Comparison of ENCODE assay signal across 20 mouse cellular contexts in the genomic region with DNA sequence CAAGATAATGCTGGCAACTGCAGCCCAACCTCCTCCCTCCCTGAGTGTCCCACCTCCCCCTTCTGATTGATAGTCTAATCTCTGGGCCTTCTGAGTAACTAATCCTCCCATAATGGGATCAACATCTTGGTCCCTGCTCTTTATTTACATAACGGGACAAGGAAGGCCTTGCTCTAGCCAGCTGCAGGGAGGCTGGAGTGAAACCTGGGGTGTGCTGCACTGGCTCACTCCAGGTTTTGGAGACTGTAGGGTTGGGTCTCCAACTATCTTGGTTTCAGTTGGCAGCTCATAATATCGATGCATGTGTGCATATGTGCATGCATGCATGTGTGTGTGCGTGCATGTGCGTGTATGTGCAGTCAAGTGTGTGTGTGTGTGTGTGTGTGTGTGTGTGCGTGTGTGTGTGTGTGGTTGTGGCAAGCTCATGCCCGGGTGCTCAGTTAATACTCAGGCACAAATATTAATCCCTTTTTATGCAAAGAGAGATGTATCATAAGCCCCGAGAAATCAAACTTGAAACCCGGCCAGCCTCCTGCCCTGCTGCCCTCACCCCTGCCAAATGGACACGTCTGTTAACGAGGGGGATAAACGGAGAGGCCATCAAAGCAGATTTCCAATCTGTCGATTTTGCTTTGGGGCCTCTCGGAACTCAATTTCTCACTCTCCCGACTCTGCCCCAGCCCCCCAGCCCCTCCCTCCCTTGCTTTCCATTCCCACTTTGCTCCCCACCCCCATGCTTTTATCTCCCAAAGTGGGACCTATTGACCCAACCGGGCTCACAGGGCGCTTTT.
DNase-seq lines count a peak whose midpoint lies in the region; ATAC-seq and TF ChIP-seq lines count a peak whose summit lies in the region.
"Had no signal": no experiment of that assay in that cellular context is flagged by ENCODE, and none has a peak within 500 bp of the region (broad histone marks: within the 10 kb centered on the region; RNA-seq: fewer than 3 reads in every experiment).

No protein-coding gene starts in this region.

- DNase-seq in cerebellum, postnatal 14 days, result peak; percentile 58 to 69
- no peak for DNase-seq in cerebellum, adult 18-20 months
- DNase-seq in midbrain, embryonic 11.5 days (ENCODE audit: low spot score, missing footprints), result peak; percentile 87
- DNase-seq in retina, postnatal 1 day, result peak; percentile 79
- DNase-seq in adrenal gland, adult (ENCODE audit: inconsistent age in 2 of 2, low spot score in 1 of 2), result no peak
- DNase-seq: adrenal gland, postnatal 10 days; cerebellum, postnatal 36 days; forebrain, postnatal 0 days; liver; thymus, postnatal 25 days had no signal

- 0 out of 2 replicates have a peak, but pooled peaks have one; percentile 10 for ATAC-seq in kidney, embryonic 14.5 days (ENCODE audit: low FRiP score, low TSS enrichment)
- ATAC-seq in kidney, embryonic 15.5 days (replicated peaks; ENCODE audit: low FRiP score), result no peak
- ATAC-seq in midbrain, embryonic 11.5 days (ENCODE audit: low FRiP score), result peak; percentile 81
- no peak for ATAC-seq in intestine, postnatal 0 days
- ATAC-seq: CD4-positive, CD25-positive, alpha-beta regulatory T cell, adult 4 months; forebrain, postnatal 0 days; intestine, embryonic 16.5 days; lung, postnatal 0 days; Patski had no signal

- no peak overlapping the region for H3K27ac ChIP-seq in kidney, embryonic 14.5 days (ENCODE audit: low read depth, low read length)
- no peak overlapping the region for H3K27ac ChIP-seq in kidney, embryonic 15.5 days
- peak overlapping the region; percentile 62 for H3K27ac ChIP-seq in midbrain, embryonic 11.5 days (ENCODE audit: low read depth, low read length)
- H3K27ac ChIP-seq in intestine, postnatal 0 days (ENCODE audit: low read depth, low read length), result no peak overlapping the region
- H3K27ac ChIP-seq: embryonic facial prominence, embryonic 12.5 days; kidney, postnatal 0 days had no signal

- no peak for TF ChIP-seq CTCF in intestine, postnatal 0 days (IDR thresholded peaks at IDR 0.05; ENCODE audit: low read depth)

- 42% methylated on average over 16 of the region's 16 CpGs for WGBS in kidney, embryonic 14.5 days
- 45% methylated on average over 16 of the region's 16 CpGs for WGBS in kidney, embryonic 15.5 days
- 14% methylated on average over 16 of the region's 16 CpGs for WGBS in midbrain, embryonic 11.5 days
- 54% methylated on average over 16 of the region's 16 CpGs for WGBS in intestine, postnatal 0 days

- no peak overlapping the region for H3K4me2 ChIP-seq in kidney, embryonic 14.5 days (replicated peaks; ENCODE audit: low read depth, low read length)
- H3K4me2 ChIP-seq in kidney, embryonic 15.5 days, result no peak overlapping the region
- H3K4me2 ChIP-seq in midbrain, embryonic 11.5 days, result peak overlapping the region; percentile 20
- no peak overlapping the region for H3K4me2 ChIP-seq in intestine, postnatal 0 days (replicated peaks; ENCODE audit: low read depth)
- H3K4me2 ChIP-seq: embryonic facial prominence, embryonic 12.5 days had no signal

- no peaks in the 10 kb centered on the region for H3K4me1 ChIP-seq in kidney, embryonic 14.5 days (ENCODE audit: control insufficient read depth, insufficient read depth, low read length)
- peaks cover 25% of the 10 kb centered on the region for H3K4me1 ChIP-seq in kidney, embryonic 15.5 days
- H3K4me1 ChIP-seq in midbrain, embryonic 11.5 days (ENCODE audit: control insufficient read depth, insufficient read depth, low read length), result peaks cover 24% of the 10 kb centered on the region
- H3K4me1 ChIP-seq in intestine, postnatal 0 days (replicated peaks; ENCODE audit: control insufficient read depth, insufficient read depth, low read length), result no peaks in the 10 kb centered on the region
- H3K4me1 ChIP-seq: embryonic facial prominence, embryonic 12.5 days had no signal

- H3K4me3 ChIP-seq in kidney, embryonic 14.5 days (ENCODE audit: low read length), result no peak overlapping the region
- no peak overlapping the region for H3K4me3 ChIP-seq in kidney, embryonic 15.5 days (replicated peaks)
- H3K4me3 ChIP-seq in midbrain, embryonic 11.5 days (ENCODE audit: low read depth, low read length), result no peak overlapping the region
- no peak overlapping the region for H3K4me3 ChIP-seq in intestine, postnatal 0 days (ENCODE audit: low read depth, low read length)
- H3K4me3 ChIP-seq: embryonic facial prominence, embryonic 12.5 days; erythroblast, embryonic 14.5 days had no signal

- H3K9me3 ChIP-seq in kidney, embryonic 14.5 days (ENCODE audit: control insufficient read depth, low read length), result peaks cover under 1% of the 10 kb centered on the region; the same call in 1 of the 2 replicates
- H3K9me3 ChIP-seq in kidney, embryonic 15.5 days (replicated peaks), result no peaks in the 10 kb centered on the region
- peaks cover 3% of the 10 kb centered on the region; the same call in 1 of the 2 replicates for H3K9me3 ChIP-seq in midbrain, embryonic 11.5 days (ENCODE audit: control insufficient read depth, low read length)
- H3K9me3 ChIP-seq in intestine, postnatal 0 days (ENCODE audit: control insufficient read depth), result no peaks in the 10 kb centered on the region
- H3K9me3 ChIP-seq: embryonic facial prominence, embryonic 12.5 days had no signal

- no peak overlapping the region for H3K9ac ChIP-seq in kidney, embryonic 14.5 days (ENCODE audit: low read depth, low read length)
- H3K9ac ChIP-seq in kidney, embryonic 15.5 days, result no peak overlapping the region
- H3K9ac ChIP-seq in midbrain, embryonic 11.5 days (ENCODE audit: low read length), result no peak overlapping the region
- H3K9ac ChIP-seq in intestine, postnatal 0 days (ENCODE audit: low read depth, low read length), result no peak overlapping the region
- H3K9ac ChIP-seq: embryonic facial prominence, embryonic 12.5 days; forebrain, postnatal 0 days had no signal

- no peaks in the 10 kb centered on the region for H3K36me3 ChIP-seq in kidney, embryonic 14.5 days (ENCODE audit: control insufficient read depth, insufficient read depth, low read length)
- H3K36me3 ChIP-seq in kidney, embryonic 15.5 days, result no peaks in the 10 kb centered on the region
- no peaks in the 10 kb centered on the region for H3K36me3 ChIP-seq in midbrain, embryonic 11.5 days (ENCODE audit: control insufficient read depth, insufficient read depth, low read length)
- no peaks in the 10 kb centered on the region for H3K36me3 ChIP-seq in intestine, postnatal 0 days (ENCODE audit: control insufficient read depth, insufficient read depth)
- H3K36me3 ChIP-seq: embryonic facial prominence, embryonic 12.5 days had no signal

- no peaks in the 10 kb centered on the region for H3K27me3 ChIP-seq in kidney, embryonic 14.5 days (ENCODE audit: control insufficient read depth, insufficient read depth, low read length)
- no peaks in the 10 kb centered on the region for H3K27me3 ChIP-seq in kidney, embryonic 15.5 days
- H3K27me3 ChIP-seq in midbrain, embryonic 11.5 days (ENCODE audit: control insufficient read depth, insufficient read depth, low read length), result no peaks in the 10 kb centered on the region; the same call in 1 of the 2 replicates
- H3K27me3 ChIP-seq in intestine, postnatal 0 days (replicated peaks; ENCODE audit: control insufficient read depth, insufficient read depth, low read length), result no peaks in the 10 kb centered on the region
- H3K27me3 ChIP-seq: embryonic facial prominence, embryonic 12.5 days; Patski had no signal

Comparison
In these comparisons a context has a peak if more than half of its experiments do, and no peak if none do; other contexts are left out.
1. DNase-seq: peak in cerebellum, postnatal 14 days (2 of 2), midbrain, embryonic 11.5 days (single experiment) and retina, postnatal 1 day (single experiment); none in cerebellum, adult 18-20 months (0 of 2) and adrenal gland, adult (0 of 2).
2. ATAC-seq: peak in kidney, embryonic 14.5 days (single experiment) and midbrain, embryonic 11.5 days (single experiment); none in kidney, embryonic 15.5 days (single experiment) and intestine, postnatal 0 days (single experiment).